Mouse (Mus musculus): Measurements from ENCODE around the gene Cmss1.

DNA sequence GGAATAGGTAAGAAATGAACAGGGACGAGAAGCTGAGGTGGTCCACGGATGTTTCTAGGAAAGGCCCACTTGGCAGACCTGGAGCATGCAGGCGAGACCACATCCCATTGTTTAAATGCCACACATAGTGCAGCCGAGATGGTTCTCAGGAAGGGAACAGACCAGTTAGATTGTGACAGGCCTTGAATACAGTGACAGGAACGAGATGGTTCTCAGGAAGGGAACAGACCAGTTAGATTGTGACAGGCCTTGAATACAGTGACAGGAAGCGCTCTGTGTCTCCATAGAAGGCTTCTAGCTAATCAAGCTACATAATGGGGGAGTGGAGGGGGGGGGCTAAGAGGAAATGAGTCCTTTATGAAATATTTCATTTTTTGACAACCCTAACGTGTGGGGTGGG is 26.6 kb downstream of the Cmss1 start:
- TF ChIP-seq GATA1 (IDR thresholded peaks at IDR 0.05; ENCODE audit: low read length) = no peak
- TF ChIP-seq TAL1 (IDR thresholded peaks at IDR 0.05; ENCODE audit: low read length) = no peak
